Mouse (Mus musculus) v-Abl transformed pro-B cells (cell line): ENCODE results near the gene Paxbp1.

Experiments used
- in situ Hi-C, 2 experiments: fragments of 400-800 bp; cut with MboI; formaldehyde crosslinking; loops; one replicate each; pipeline ENCODE4 v1.15.1; 2025; ENCODE audit not compliant: unreplicated experiment in 2 of 2

Gene Paxbp1

GRCm38 (mm10) chr16:91044270-91045182 lies at the start of gene Paxbp1:
Gene Paxbp1 (minus strand): TSS chr16:91044543.
- in situ Hi-C loops, result loop anchor here (10.0 to 25.0 kb wide), 3 partner anchors 110 to 443 kb away; partner anchors contain the start of genes Cfap298 (in 2 of the 2), Urb1 (in 2 of the 2) and Ifnar1 (in 1 of the 2)

GRCm38 (mm10) chr16:91086642-91087306 lies 42.4 kb upstream of the Paxbp1 start:
- in situ Hi-C loops, result loop anchor here (10.0 to 25.0 kb wide), 6 partner anchors 498 to 1201 kb away; partner anchors contain the start of genes Kcne2 (in 2 of the 2) and Tmem50b (in 1 of the 2)

GRCm38 (mm10) chr16:91085239-91085825 lies 41.0 kb upstream of the Paxbp1 start:
- in situ Hi-C loops, result loop anchor here (10.0 to 25.0 kb wide), 6 partner anchors 499 to 1202 kb away; partner anchors contain the start of genes Kcne2 (in 2 of the 2) and Tmem50b (in 1 of the 2)

GRCm38 (mm10) chr16:91084307-91085238 lies 40.2 kb upstream of the Paxbp1 start:
- in situ Hi-C loops, result loop anchor here (5.0 to 25.0 kb wide), 7 partner anchors 268 to 1203 kb away; partner anchors contain the start of genes Kcne2 (in 2 of the 2) and Tmem50b (in 1 of the 2)

- in situ Hi-C loops, result loop anchor here (5.0 to 25.0 kb wide), 7 partner anchors 269 to 1204 kb away; partner anchors contain the start of genes Kcne2 (in 2 of the 2) and Tmem50b (in 1 of the 2)
Observed at GRCm38 (mm10) chr16:91083002-91083646, 38.8 kb upstream of the Paxbp1 start.

- in situ Hi-C loops, result loop anchor here (5.0 to 25.0 kb wide), 7 partner anchors 271 to 1206 kb away; partner anchors contain the start of genes Kcne2 (in 2 of the 2) and Tmem50b (in 1 of the 2)
Observed at GRCm38 (mm10) chr16:91081508-91081907, 37.2 kb upstream of the Paxbp1 start.

GRCm38 (mm10) chr16:91076180-91076579 lies 31.8 kb upstream of the Paxbp1 start:
- in situ Hi-C loops, result loop anchor here (5.0 to 25.0 kb wide), 6 partner anchors 276 to 1211 kb away; partner anchors contain the start of genes Kcne2 (in 2 of the 2) and Tmem50b (in 1 of the 2)

- in situ Hi-C loops, result loop anchor here (5.0 to 25.0 kb wide), 6 partner anchors 277 to 1212 kb away; partner anchors contain the start of genes Kcne2 (in 2 of the 2) and Tmem50b (in 1 of the 2)
Observed at GRCm38 (mm10) chr16:91075423-91075822, 31.1 kb upstream of the Paxbp1 start.

GRCm38 (mm10) chr16:91073163-91073892 lies 29.0 kb upstream of the Paxbp1 start:
- in situ Hi-C loops, result loop anchor here in 1 of 2 experiments (5.0 kb wide), 1 partner anchor 751 kb away; no protein-coding TSS in a partner anchor

GRCm38 (mm10) chr16:91072256-91072655 lies 27.9 kb upstream of the Paxbp1 start:
- in situ Hi-C loops, result loop anchor here in 1 of 2 experiments (5.0 kb wide), 1 partner anchor 750 kb away; no protein-coding TSS in a partner anchor

GRCm38 (mm10) chr16:91068969-91069368 lies 24.6 kb upstream of the Paxbp1 start:
- in situ Hi-C loops, result loop anchor here in 1 of 2 experiments (10.0 kb wide), 1 partner anchor 384 kb away; no protein-coding TSS in a partner anchor

- in situ Hi-C loops, result loop anchor here in 1 of 2 experiments (10.0 kb wide), 1 partner anchor 382 kb away; no protein-coding TSS in a partner anchor
Observed at GRCm38 (mm10) chr16:91067122-91067521, 22.8 kb upstream of the Paxbp1 start.

GRCm38 (mm10) chr16:91064583-91065365 lies 20.4 kb upstream of the Paxbp1 start:
- in situ Hi-C loops, result loop anchor here in 1 of 2 experiments (10.0 kb wide), 1 partner anchor 380 kb away; no protein-coding TSS in a partner anchor

GRCm38 (mm10) chr16:91063786-91064185 lies 19.4 kb upstream of the Paxbp1 start:
- in situ Hi-C loops, result loop anchor here in 1 of 2 experiments (10.0 kb wide), 1 partner anchor 379 kb away; no protein-coding TSS in a partner anchor

GRCm38 (mm10) chr16:91061531-91062318 lies 17.4 kb upstream of the Paxbp1 start:
- in situ Hi-C loops, result loop anchor here in 1 of 2 experiments (10.0 kb wide), 1 partner anchor 377 kb away; no protein-coding TSS in a partner anchor

- in situ Hi-C loops, result no loop called here
Observed at GRCm38 (mm10) chr16:91057741-91058140, 13.4 kb upstream of the Paxbp1 start.
